Mouse (Mus musculus): ENCODE results near the gene Dnaja2. TPM values are rescaled to one million over a fixed set of nuclear protein-coding genes. Genes with fewer than 3 reads are reported as not detected.

The Dnaja2 gene
- polyA plus RNA-seq, 1 experiment from 2014 or later = 215 TPM

GRCm38 (mm10) chr8:85534163-85534562 lies 21.0 kb downstream of the Dnaja2 start:
- no peak for DNase-seq (ENCODE audit: low spot score)
- H3K4me1 ChIP-seq (replicated peaks; ENCODE audit: control insufficient read depth, insufficient read depth, low read length) = no peaks in the 10 kb centered on the region
- ATAC-seq (replicated peaks; ENCODE audit: low FRiP score) = no peak
- no peaks in the 10 kb centered on the region for H3K9me3 ChIP-seq (ENCODE audit: control insufficient read depth, low read length)
- no peaks in the 10 kb centered on the region for H3K27me3 ChIP-seq (ENCODE audit: control insufficient read depth, insufficient read depth, low read length)
- WGBS = 75% methylated on average over 1 of the region's 1 CpGs
- no peak overlapping the region for H3K4me3 ChIP-seq (ENCODE audit: low read depth, low read length)
- H3K36me3 ChIP-seq (ENCODE audit: control insufficient read depth, insufficient read depth, low read length) = peaks cover 4% of the 10 kb centered on the region; the same call in 1 of the 2 replicates
- H3K4me2 ChIP-seq (ENCODE audit: low read depth, low read length, severe bottlenecking) = no peak overlapping the region
- no peak overlapping the region for H3K9ac ChIP-seq (ENCODE audit: low read length)
- H3K27ac ChIP-seq (ENCODE audit: low read depth, low read length) = no peak overlapping the region

DNA sequence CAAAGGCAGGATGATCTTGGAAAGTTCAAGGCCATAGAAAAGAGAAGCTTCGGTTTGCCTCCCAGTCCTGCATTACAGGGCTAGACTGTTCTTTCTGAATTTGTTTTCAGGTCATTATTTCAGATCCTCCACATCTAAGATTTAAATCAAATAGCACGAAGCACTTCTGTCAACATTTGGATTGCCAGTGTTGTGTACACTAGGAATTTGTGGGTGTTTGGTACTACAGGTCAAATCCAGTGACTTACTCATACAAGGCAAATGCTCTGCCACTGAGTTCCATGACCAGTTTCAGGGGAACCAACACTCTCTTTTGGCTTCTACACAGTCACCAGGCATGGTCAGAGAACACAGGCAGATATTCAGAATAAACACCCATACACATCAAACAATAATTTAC lies 21.7 kb downstream of the Dnaja2 start:
- Histone ChIP-seq H3K4me2 (ENCODE audit: low read depth, low read length, severe bottlenecking) (no peak overlapping the region), H3K27me3 (ENCODE audit: control insufficient read depth, insufficient read depth, low read length) (no peaks in the 10 kb centered on the region), H3K36me3 (ENCODE audit: control insufficient read depth, insufficient read depth, low read length) (peaks cover 4% of the 10 kb centered on the region; the same call in 1 of the 2 replicates), H3K4me3 (ENCODE audit: low read depth, low read length) (no peak overlapping the region), H3K9me3 (ENCODE audit: control insufficient read depth, low read length) (no peaks in the 10 kb centered on the region), H3K27ac (ENCODE audit: low read depth, low read length) (no peak overlapping the region), H3K4me1 (replicated peaks; ENCODE audit: control insufficient read depth, insufficient read depth, low read length) (no peaks in the 10 kb centered on the region), H3K9ac (ENCODE audit: low read length) (no peak overlapping the region)
- no peak for ATAC-seq (replicated peaks; ENCODE audit: low FRiP score)
- no peak for DNase-seq (ENCODE audit: low spot score)
- 97% methylated on average over 2 of the region's 2 CpGs for WGBS

DNA sequence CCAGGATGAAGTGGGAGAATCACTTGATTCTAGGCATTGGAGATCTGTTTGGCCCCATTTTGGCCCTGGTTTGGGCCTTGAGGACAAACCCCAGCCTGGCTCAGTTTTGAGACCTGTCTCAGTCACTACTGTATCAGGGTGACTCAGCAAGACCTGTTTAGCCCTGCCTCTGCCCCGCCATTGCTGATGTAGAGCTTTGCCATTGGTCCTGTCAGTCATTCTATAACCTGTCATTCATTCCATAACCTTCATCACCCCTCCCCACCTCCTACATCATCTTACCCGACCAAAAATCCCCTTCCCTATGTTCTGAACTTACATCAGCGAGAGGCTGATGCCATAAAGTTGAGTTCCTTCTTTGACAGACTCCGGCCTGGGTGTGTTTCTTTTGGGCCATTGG lies 22.3 kb downstream of the Dnaja2 start:
- WGBS = 85% methylated on average over 4 of the region's 4 CpGs
- Histone ChIP-seq H3K4me1 (replicated peaks; ENCODE audit: control insufficient read depth, insufficient read depth, low read length) (no peaks in the 10 kb centered on the region), H3K9ac (ENCODE audit: low read length) (no peak overlapping the region), H3K9me3 (ENCODE audit: control insufficient read depth, low read length) (no peaks in the 10 kb centered on the region), H3K4me2 (ENCODE audit: low read depth, low read length, severe bottlenecking) (no peak overlapping the region), H3K4me3 (ENCODE audit: low read depth, low read length) (no peak overlapping the region), H3K27me3 (ENCODE audit: control insufficient read depth, insufficient read depth, low read length) (no peaks in the 10 kb centered on the region), H3K36me3 (ENCODE audit: control insufficient read depth, insufficient read depth, low read length) (peaks cover 4% of the 10 kb centered on the region; the same call in 1 of the 2 replicates), H3K27ac (ENCODE audit: low read depth, low read length) (no peak overlapping the region)
- DNase-seq (ENCODE audit: low spot score) (no peak), ATAC-seq (replicated peaks; ENCODE audit: low FRiP score) (no peak)

DNA sequence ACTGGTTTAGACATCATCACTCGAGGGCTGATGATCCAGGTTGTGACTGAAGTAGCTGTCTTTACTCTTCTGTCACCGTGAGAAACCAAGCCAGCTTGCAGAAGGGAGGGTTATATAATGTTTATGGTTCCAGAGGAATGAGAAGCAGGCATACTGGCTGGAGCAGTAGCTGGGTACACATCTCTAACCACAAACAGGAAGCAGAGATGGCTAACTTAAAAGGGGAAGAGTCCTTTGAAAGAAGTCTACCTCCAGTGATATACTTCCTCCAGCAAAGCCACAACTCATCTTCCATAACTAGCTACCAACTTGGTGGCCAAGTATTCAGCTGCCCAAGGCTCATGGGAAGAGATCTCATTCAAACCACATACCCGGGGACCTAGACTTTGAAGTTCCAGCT lies 23.7 kb downstream of the Dnaja2 start:
- H3K4me1 ChIP-seq (replicated peaks; ENCODE audit: control insufficient read depth, insufficient read depth, low read length) = no peaks in the 10 kb centered on the region
- 88% methylated on average over 3 of the region's 3 CpGs for WGBS

GRCm38 (mm10) chr8:85530717-85531116 lies 24.4 kb downstream of the Dnaja2 start:
- 100% methylated on average over 1 of the region's 1 CpGs for WGBS
- no peak overlapping the region for H3K9ac ChIP-seq (ENCODE audit: low read length)
- no peaks in the 10 kb centered on the region for H3K9me3 ChIP-seq (ENCODE audit: control insufficient read depth, low read length)
- no peak overlapping the region for H3K4me2 ChIP-seq (ENCODE audit: low read depth, low read length, severe bottlenecking)
- ATAC-seq (replicated peaks; ENCODE audit: low FRiP score) (no peak), DNase-seq (ENCODE audit: low spot score) (no peak)
- H3K27ac ChIP-seq (ENCODE audit: low read depth, low read length) = no peak overlapping the region
- no peaks in the 10 kb centered on the region for H3K27me3 ChIP-seq (ENCODE audit: control insufficient read depth, insufficient read depth, low read length)
- no peak overlapping the region for H3K4me3 ChIP-seq (ENCODE audit: low read depth, low read length)
- H3K36me3 ChIP-seq (ENCODE audit: control insufficient read depth, insufficient read depth, low read length) = peaks cover 4% of the 10 kb centered on the region; the same call in 1 of the 2 replicates
- no peaks in the 10 kb centered on the region for H3K4me1 ChIP-seq (replicated peaks; ENCODE audit: control insufficient read depth, insufficient read depth, low read length)

More for the DNA sequence above, 23.7 kb downstream of the Dnaja2 start:
- H3K36me3 ChIP-seq (ENCODE audit: control insufficient read depth, insufficient read depth, low read length) = peaks cover 4% of the 10 kb centered on the region; the same call in 1 of the 2 replicates
- no peak overlapping the region for H3K4me3 ChIP-seq (ENCODE audit: low read depth, low read length)
- no peak overlapping the region for H3K4me2 ChIP-seq (ENCODE audit: low read depth, low read length, severe bottlenecking)
- no peaks in the 10 kb centered on the region for H3K9me3 ChIP-seq (ENCODE audit: control insufficient read depth, low read length)
- ATAC-seq (replicated peaks; ENCODE audit: low FRiP score) (no peak), DNase-seq (ENCODE audit: low spot score) (no peak)
- H3K27me3 ChIP-seq (ENCODE audit: control insufficient read depth, insufficient read depth, low read length) = no peaks in the 10 kb centered on the region
- no peak overlapping the region for H3K9ac ChIP-seq (ENCODE audit: low read length)
- H3K27ac ChIP-seq (ENCODE audit: low read depth, low read length) = no peak overlapping the region

DNA sequence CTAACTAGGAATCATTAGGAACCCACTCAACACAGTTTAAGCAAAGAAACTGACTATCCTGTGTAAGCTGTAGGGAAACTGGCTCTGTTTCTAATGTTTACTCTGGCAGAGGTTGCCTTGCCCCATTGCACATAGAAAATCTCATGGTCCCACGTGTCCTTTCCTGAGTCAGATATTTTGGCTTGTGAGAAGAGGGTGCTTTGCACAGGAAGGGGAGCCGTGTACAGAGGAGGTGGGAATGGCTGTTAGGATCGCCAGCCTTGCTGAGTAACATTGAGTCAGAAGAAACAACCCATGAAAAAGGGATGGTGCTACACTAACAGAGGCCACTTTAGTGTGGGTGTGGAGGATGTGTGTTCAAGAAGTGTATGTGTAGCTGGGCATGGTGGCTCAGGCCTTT lies 26.2 kb downstream of the Dnaja2 start:
- no peak overlapping the region for H3K9ac ChIP-seq (ENCODE audit: low read length)
- no peaks in the 10 kb centered on the region for H3K4me1 ChIP-seq (replicated peaks; ENCODE audit: control insufficient read depth, insufficient read depth, low read length)
- WGBS = 81% methylated on average over 3 of the region's 3 CpGs
- H3K27ac ChIP-seq (ENCODE audit: low read depth, low read length) = no peak overlapping the region
- no peaks in the 10 kb centered on the region for H3K9me3 ChIP-seq (ENCODE audit: control insufficient read depth, low read length)
- no peak for DNase-seq (ENCODE audit: low spot score)
- no peak overlapping the region for H3K4me2 ChIP-seq (ENCODE audit: low read depth, low read length, severe bottlenecking)
- no peaks in the 10 kb centered on the region for H3K36me3 ChIP-seq (ENCODE audit: control insufficient read depth, insufficient read depth, low read length)
- ATAC-seq (replicated peaks; ENCODE audit: low FRiP score) = no peak
- no peaks in the 10 kb centered on the region for H3K27me3 ChIP-seq (ENCODE audit: control insufficient read depth, insufficient read depth, low read length)
- H3K4me3 ChIP-seq (ENCODE audit: low read depth, low read length) = no peak overlapping the region

- no peaks in the 10 kb centered on the region for H3K36me3 ChIP-seq (ENCODE audit: control insufficient read depth, insufficient read depth, low read length)
- 31% methylated on average over 6 of the region's 6 CpGs for WGBS
- ATAC-seq (replicated peaks; ENCODE audit: low FRiP score) = no peak
These were observed 29.0 kb downstream of the Dnaja2 start for GRCm38 (mm10) chr8:85526105-85526504.

DNA sequence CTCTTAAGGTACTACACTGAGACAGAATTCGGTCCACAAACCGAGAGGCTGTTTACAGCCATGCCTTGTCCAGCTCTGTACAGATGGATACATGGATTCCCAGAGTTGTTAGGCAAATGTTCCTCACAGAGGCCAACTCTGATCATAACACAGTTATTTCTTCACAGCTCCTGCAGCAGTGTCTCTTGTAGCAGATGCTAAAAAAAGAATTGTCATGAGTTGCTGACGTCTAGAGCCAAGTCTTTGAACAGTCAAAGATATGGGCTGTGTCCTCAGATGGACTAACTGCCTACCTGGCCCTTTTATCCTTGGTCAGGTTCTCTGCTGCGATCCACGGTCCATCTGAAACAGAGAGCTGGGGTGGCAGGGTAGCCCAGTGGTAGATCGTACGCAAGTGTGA lies 31.1 kb downstream of the Dnaja2 start:
- Histone ChIP-seq H3K4me1 (replicated peaks; ENCODE audit: control insufficient read depth, insufficient read depth, low read length) (no peaks in the 10 kb centered on the region), H3K4me3 (ENCODE audit: low read depth, low read length) (no peak overlapping the region), H3K27ac (ENCODE audit: low read depth, low read length) (no peak overlapping the region), H3K4me2 (ENCODE audit: low read depth, low read length, severe bottlenecking) (no peak overlapping the region), H3K9ac (ENCODE audit: low read length) (no peak overlapping the region), H3K36me3 (ENCODE audit: control insufficient read depth, insufficient read depth, low read length) (no peaks in the 10 kb centered on the region), H3K9me3 (ENCODE audit: control insufficient read depth, low read length) (no peaks in the 10 kb centered on the region), H3K27me3 (ENCODE audit: control insufficient read depth, insufficient read depth, low read length) (no peaks in the 10 kb centered on the region)
- no peak for ATAC-seq (replicated peaks; ENCODE audit: low FRiP score)
- DNase-seq (ENCODE audit: low spot score) = no peak
- 93% methylated on average over 7 of the region's 7 CpGs for WGBS

More at GRCm38 (mm10) chr8:85526105-85526504, 29.0 kb downstream of the Dnaja2 start:
- no peak overlapping the region for H3K9ac ChIP-seq (ENCODE audit: low read length)
- H3K27me3 ChIP-seq (ENCODE audit: control insufficient read depth, insufficient read depth, low read length) = no peaks in the 10 kb centered on the region
- H3K9me3 ChIP-seq (ENCODE audit: control insufficient read depth, low read length) = no peaks in the 10 kb centered on the region
- H3K4me3 ChIP-seq (ENCODE audit: low read depth, low read length) = no peak overlapping the region
- peak; percentile 70 for DNase-seq (ENCODE audit: low spot score)
- H3K4me1 ChIP-seq (replicated peaks; ENCODE audit: control insufficient read depth, insufficient read depth, low read length) = no peaks in the 10 kb centered on the region
- H3K27ac ChIP-seq (ENCODE audit: low read depth, low read length) = no peak overlapping the region
- H3K4me2 ChIP-seq (ENCODE audit: low read depth, low read length, severe bottlenecking) = no peak overlapping the region

DNA sequence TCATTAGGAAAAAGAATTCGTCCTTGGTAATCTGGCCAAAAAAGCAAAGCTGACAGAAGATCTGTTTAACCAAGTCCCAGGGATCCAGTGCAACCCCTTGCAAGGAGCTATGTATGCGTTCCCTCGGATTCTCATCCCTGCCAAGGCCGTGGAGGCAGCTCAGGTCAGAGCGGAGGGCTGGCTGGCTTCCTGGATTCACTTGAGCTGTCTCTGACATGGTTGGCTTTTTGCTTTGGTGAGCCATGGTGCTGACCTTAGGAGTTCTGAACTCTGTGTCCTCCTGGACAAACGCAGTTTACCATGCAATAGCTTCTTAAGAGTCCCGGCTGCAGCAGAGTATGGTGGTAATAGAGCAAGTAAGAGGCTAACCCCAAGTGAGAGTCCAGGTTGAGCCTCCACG lies 33.8 kb downstream of the Dnaja2 start:
- no peak overlapping the region for H3K27ac ChIP-seq (ENCODE audit: low read depth, low read length)
- H3K4me2 ChIP-seq (ENCODE audit: low read depth, low read length, severe bottlenecking) = no peak overlapping the region
- WGBS = 91% methylated on average over 8 of the region's 8 CpGs
- H3K4me3 ChIP-seq (ENCODE audit: low read depth, low read length) = no peak overlapping the region
- H3K9me3 ChIP-seq (ENCODE audit: control insufficient read depth, low read length) = no peaks in the 10 kb centered on the region
- H3K9ac ChIP-seq (ENCODE audit: low read length) = no peak overlapping the region
- H3K4me1 ChIP-seq (replicated peaks; ENCODE audit: control insufficient read depth, insufficient read depth, low read length) = no peaks in the 10 kb centered on the region
- H3K27me3 ChIP-seq (ENCODE audit: control insufficient read depth, insufficient read depth, low read length) = no peaks in the 10 kb centered on the region
- DNase-seq (ENCODE audit: low spot score) (peak; percentile 19), ATAC-seq (replicated peaks; ENCODE audit: low FRiP score) (no peak)
- H3K36me3 ChIP-seq (ENCODE audit: control insufficient read depth, insufficient read depth, low read length) = no peaks in the 10 kb centered on the region

All from forebrain, embryonic 11.5 days (tissue).